ENCODE assay signal across 28 mouse cellular contexts in the genomic region with DNA sequence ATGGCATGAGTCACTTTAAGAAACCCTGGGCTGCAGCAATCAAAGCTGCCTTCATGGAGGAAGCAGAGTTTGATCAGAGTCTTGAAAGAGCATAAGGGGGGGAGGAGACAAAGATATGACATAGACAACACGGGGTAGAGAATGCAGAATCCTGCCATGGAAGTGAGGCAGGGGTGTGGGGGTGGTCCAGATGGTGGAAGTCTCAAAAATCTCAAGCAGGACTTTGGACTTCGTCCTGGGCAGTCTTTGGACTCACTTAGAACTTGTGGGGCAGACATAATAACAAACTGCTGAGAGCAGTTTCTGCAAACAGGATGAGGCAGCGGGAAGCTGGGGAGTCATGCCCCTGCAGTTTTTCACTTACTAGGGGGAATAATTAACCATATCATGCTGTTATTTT.
DNase-seq lines count a peak whose midpoint lies in the region; ATAC-seq and TF ChIP-seq lines count a peak whose summit lies in the region.
"Had no signal": no experiment of that assay in that cellular context is flagged by ENCODE, and none has a peak within 500 bp of the region (broad histone marks: within the 10 kb centered on the region; RNA-seq: fewer than 3 reads in every experiment).

No protein-coding gene starts in this region.

- intact Hi-C loops in left cerebral cortex, postnatal 25 days (cut with DNase I), result loop anchor here (5.0 kb wide), 1 partner anchor 44 kb away; no protein-coding TSS in a partner anchor
- intact Hi-C loops in heart, adult 2 months (cut with DNase I), result no loop called here

- H3K9ac ChIP-seq in kidney, embryonic 16.5 days (replicated peaks; ENCODE audit: low read length), result no peak overlapping the region
- H3K9ac ChIP-seq in kidney, postnatal 0 days (ENCODE audit: low read depth, low read length), result no peak overlapping the region
- no peak overlapping the region for H3K9ac ChIP-seq in heart, adult 2 months (ENCODE audit: low read depth, low read length)
- H3K9ac ChIP-seq: embryonic facial prominence, embryonic 13.5 days; forebrain, embryonic 12.5 days; forebrain, embryonic 15.5 days; heart, embryonic 13.5 days; hindbrain, embryonic 14.5 days had no signal

- 53% methylated on average over 3 of the region's 3 CpGs for WGBS in kidney, adult 2 months
- WGBS in kidney, embryonic 16.5 days, result 51% methylated on average over 3 of the region's 3 CpGs
- 56% methylated on average over 3 of the region's 3 CpGs for WGBS in kidney, postnatal 0 days
- 61% methylated on average over 3 of the region's 3 CpGs for WGBS in heart, adult 2 months

- TF ChIP-seq POLR2A in kidney, adult 2 months (IDR thresholded peaks at IDR 0.05; ENCODE audit: low read depth, low read length), result no peak
- TF ChIP-seq POLR2A in heart, adult 2 months (IDR thresholded peaks at IDR 0.05; ENCODE audit: insufficient read depth, low read depth, low read length), result no peak

- peak; percentile 84 for DNase-seq in kidney, adult 2 months
- no peak for DNase-seq in kidney, postnatal 0 days (ENCODE audit: low spot score)
- DNase-seq in kidney, postnatal 25 days, result peak; percentile 43 to 67
- no peak for DNase-seq in left cerebral cortex, postnatal 25 days (ENCODE audit: low spot score in 2 of 2)
- no peak for DNase-seq in heart, adult 2 months
- no peak for DNase-seq in layer of hippocampus, adult 18-20 months (ENCODE audit: low spot score in 2 of 2)
- DNase-seq: adrenal gland, adult 2 months; adrenal gland, postnatal 14 days; cerebellum, adult 11-12 months; cerebellum, adult 8-10 months; cerebellum, postnatal 10 days; cerebellum, postnatal 36 days; embryo, embryonic 11 days; gastrocnemius, postnatal 10 days; gastrocnemius, postnatal 36 days; heart, postnatal 14 days; heart, postnatal 4 days had no signal

- no peak for ATAC-seq in kidney, embryonic 16.5 days (ENCODE audit: low FRiP score, low TSS enrichment)
- ATAC-seq in kidney, postnatal 0 days (replicated peaks; ENCODE audit: low FRiP score, low read depth), result peak; percentile 61; the same call in 1 of the 2 replicates
- ATAC-seq: CD4-positive, CD25-positive, alpha-beta regulatory T cell, adult 4 months; forebrain, embryonic 15.5 days; hindbrain, postnatal 0 days had no signal

- H3K4me1 ChIP-seq in kidney, adult 2 months (ENCODE audit: control insufficient read depth, insufficient read depth, low read length), result peaks cover 5% of the 10 kb centered on the region; the same call in 1 of the 2 replicates
- H3K4me1 ChIP-seq in kidney, embryonic 16.5 days (ENCODE audit: insufficient read depth, low read length), result no peaks in the 10 kb centered on the region
- H3K4me1 ChIP-seq in kidney, postnatal 0 days (replicated peaks; ENCODE audit: insufficient read depth, low read length), result no peaks in the 10 kb centered on the region
- H3K4me1 ChIP-seq in heart, adult 2 months (ENCODE audit: control insufficient read depth, insufficient read depth, low read length), result no peaks in the 10 kb centered on the region

- no peaks in the 10 kb centered on the region for H3K79me2 ChIP-seq in heart, adult 2 months (replicated peaks; ENCODE audit: control insufficient read depth, insufficient read depth, low read length)

- H3K36me3 ChIP-seq in kidney, adult 2 months (ENCODE audit: control insufficient read depth, insufficient read depth, low read length), result no peaks in the 10 kb centered on the region
- H3K36me3 ChIP-seq in kidney, embryonic 16.5 days (ENCODE audit: insufficient read depth, low read length), result no peaks in the 10 kb centered on the region
- no peaks in the 10 kb centered on the region for H3K36me3 ChIP-seq in kidney, postnatal 0 days (ENCODE audit: insufficient read depth, low read length)
- H3K36me3 ChIP-seq in heart, adult 2 months (ENCODE audit: control insufficient read depth, insufficient read depth, low read length), result no peaks in the 10 kb centered on the region
- H3K36me3 ChIP-seq: embryonic facial prominence, embryonic 10.5 days; embryonic facial prominence, embryonic 13.5 days; forebrain, embryonic 12.5 days; forebrain, embryonic 15.5 days; heart, embryonic 10.5 days; heart, embryonic 13.5 days had no signal

- TF ChIP-seq EP300 in heart, adult 2 months (IDR thresholded peaks at IDR 0.05; ENCODE audit: insufficient read depth, low read depth, low read length), result no peak

- H3K4me2 ChIP-seq in kidney, embryonic 16.5 days (replicated peaks; ENCODE audit: low read depth, low read length), result no peak overlapping the region
- no peak overlapping the region for H3K4me2 ChIP-seq in kidney, postnatal 0 days (ENCODE audit: low read length)
- H3K4me2 ChIP-seq: embryonic facial prominence, embryonic 13.5 days; forebrain, embryonic 12.5 days; forebrain, embryonic 15.5 days; heart, embryonic 13.5 days; hindbrain, embryonic 14.5 days had no signal

- no peaks in the 10 kb centered on the region for H3K27me3 ChIP-seq in kidney, adult 2 months (replicated peaks; ENCODE audit: control insufficient read depth, insufficient read depth, low read length)
- no peaks in the 10 kb centered on the region for H3K27me3 ChIP-seq in kidney, embryonic 16.5 days (ENCODE audit: insufficient read depth, low read length)
- H3K27me3 ChIP-seq in kidney, postnatal 0 days (ENCODE audit: insufficient read depth, low read length), result no peaks in the 10 kb centered on the region
- no peaks in the 10 kb centered on the region for H3K27me3 ChIP-seq in heart, adult 2 months (ENCODE audit: control insufficient read depth, insufficient read depth, low read length)
- H3K27me3 ChIP-seq: embryonic facial prominence, embryonic 13.5 days; forebrain, embryonic 15.5 days had no signal

- no peaks in the 10 kb centered on the region; the same call in 1 of the 2 replicates for H3K9me3 ChIP-seq in kidney, embryonic 16.5 days (ENCODE audit: low read length)
- H3K9me3 ChIP-seq in kidney, postnatal 0 days (replicated peaks; ENCODE audit: low read length), result no peaks in the 10 kb centered on the region
- H3K9me3 ChIP-seq: forebrain, embryonic 15.5 days; heart, embryonic 10.5 days had no signal

- no peak overlapping the region for H3K4me3 ChIP-seq in kidney, adult 2 months (ENCODE audit: insufficient read depth, low read depth, low read length)
- no peak overlapping the region for H3K4me3 ChIP-seq in kidney, embryonic 16.5 days (ENCODE audit: low read length)
- H3K4me3 ChIP-seq in kidney, postnatal 0 days (replicated peaks; ENCODE audit: low read depth, low read length), result no peak overlapping the region
- H3K4me3 ChIP-seq in heart, adult 2 months, result no peak overlapping the region
- H3K4me3 ChIP-seq: embryonic facial prominence, embryonic 10.5 days; embryonic facial prominence, embryonic 13.5 days; erythroblast, embryonic 14.5 days; forebrain, embryonic 12.5 days; forebrain, embryonic 15.5 days; heart, embryonic 10.5 days; heart, embryonic 13.5 days had no signal

- TF ChIP-seq CTCF in kidney, adult 2 months (conservative IDR thresholded peaks at IDR 0.05; ENCODE audit: insufficient read depth, insufficient read length, low read depth, low read length), result no peak
- TF ChIP-seq CTCF in kidney, postnatal 0 days (IDR thresholded peaks at IDR 0.05; ENCODE audit: low read depth), result no peak
- TF ChIP-seq CTCF in heart, adult 2 months (IDR thresholded peaks at IDR 0.05), result no peak

- H3K27ac ChIP-seq in kidney, adult 2 months (ENCODE audit: insufficient read depth, low read depth, low read length), result peak overlapping the region; percentile 51; the same call in 1 of the 2 replicates
- no peak overlapping the region for H3K27ac ChIP-seq in kidney, embryonic 16.5 days (ENCODE audit: low read length)
- no peak overlapping the region for H3K27ac ChIP-seq in kidney, postnatal 0 days
- H3K27ac ChIP-seq in heart, adult 2 months, result no peak overlapping the region
- H3K27ac ChIP-seq: embryonic facial prominence, embryonic 10.5 days; embryonic facial prominence, embryonic 13.5 days; forebrain, embryonic 12.5 days; forebrain, embryonic 15.5 days; heart, embryonic 10.5 days; heart, embryonic 13.5 days; hindbrain, embryonic 14.5 days; hindbrain, postnatal 0 days had no signal

Comparison
In these comparisons a context has a peak if more than half of its experiments do, and no peak if none do; other contexts are left out.
1. DNase-seq: peak in kidney, adult 2 months (single experiment) and kidney, postnatal 25 days (2 of 2); none in kidney, postnatal 0 days (single experiment), left cerebral cortex, postnatal 25 days (0 of 2), heart, adult 2 months (0 of 2) and layer of hippocampus, adult 18-20 months (0 of 2).